Mouse (Mus musculus): Measurements from ENCODE around the gene Taar4.

Taar4 gene

DNA sequence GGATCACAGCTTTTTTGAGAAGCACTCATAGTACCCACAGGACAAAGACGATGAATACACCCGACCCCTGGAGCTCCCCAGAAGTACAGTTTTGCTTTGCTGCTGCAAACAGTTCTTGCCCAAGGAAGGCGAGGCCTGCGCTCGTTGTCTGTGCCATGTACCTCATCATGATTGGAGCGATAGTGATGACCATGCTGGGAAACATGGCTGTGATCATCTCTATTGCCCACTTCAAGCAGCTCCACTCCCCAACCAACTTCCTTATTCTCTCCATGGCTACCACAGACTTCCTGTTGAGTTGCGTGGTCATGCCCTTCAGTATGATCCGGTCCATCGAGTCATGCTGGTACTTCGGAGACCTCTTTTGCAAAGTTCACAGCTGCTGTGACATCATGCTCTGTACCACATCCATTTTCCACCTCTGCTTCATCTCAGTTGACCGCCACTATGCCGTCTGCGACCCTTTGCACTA lies at the start of gene Taar4:
Gene Taar4, plus strand, starts transcription at position 51 of the 472 bp plus-strand sequence.
- no peak for DNase-seq (ENCODE audit: low read depth, low spot score)

- DNase-seq (ENCODE audit: low read depth, low spot score): no peak
These were observed 40.2 kb upstream of the Taar4 start, which contains the start of gene Taar1 for GRCm38 (mm10) chr10:23920056-23920455. TSS of gene Taar1 (plus strand) at chr10:23920356.

GRCm38 (mm10) chr10:23922468-23922867 lies 37.8 kb upstream of the Taar4 start:
- DNase-seq (ENCODE audit: low read depth, low spot score): peak; percentile 6

GRCm38 (mm10) chr10:23923941-23924340 lies 36.4 kb upstream of the Taar4 start:
- DNase-seq (ENCODE audit: low read depth, low spot score): peak; percentile 10

DNA sequence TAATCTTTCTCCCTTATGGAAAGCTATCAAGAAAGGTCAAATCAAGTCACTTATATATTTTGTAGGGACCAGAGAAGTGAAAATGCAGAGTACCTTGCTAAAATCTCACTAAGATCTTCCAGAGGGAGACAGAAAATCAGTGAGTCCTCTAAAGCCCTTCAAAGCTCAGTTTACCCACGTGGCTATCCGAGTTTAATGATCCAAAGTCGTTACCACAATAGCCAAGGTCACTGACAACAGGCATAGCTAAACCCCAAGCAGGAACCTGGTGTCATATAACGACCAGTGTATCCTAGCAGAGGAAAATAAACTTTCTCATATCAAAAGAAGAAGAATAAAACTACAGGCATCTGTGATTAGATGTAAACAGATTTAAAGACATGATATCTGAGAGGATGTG lies 22.7 kb upstream of the Taar4 start:
- no peak for DNase-seq (ENCODE audit: low read depth, low spot score)

GRCm38 (mm10) chr10:23938312-23938711 lies 22.0 kb upstream of the Taar4 start, which contains the start of gene Taar2:
TSS of gene Taar2 (plus strand) at chr10:23938572.
- DNase-seq (ENCODE audit: low read depth, low spot score): no peak

DNA sequence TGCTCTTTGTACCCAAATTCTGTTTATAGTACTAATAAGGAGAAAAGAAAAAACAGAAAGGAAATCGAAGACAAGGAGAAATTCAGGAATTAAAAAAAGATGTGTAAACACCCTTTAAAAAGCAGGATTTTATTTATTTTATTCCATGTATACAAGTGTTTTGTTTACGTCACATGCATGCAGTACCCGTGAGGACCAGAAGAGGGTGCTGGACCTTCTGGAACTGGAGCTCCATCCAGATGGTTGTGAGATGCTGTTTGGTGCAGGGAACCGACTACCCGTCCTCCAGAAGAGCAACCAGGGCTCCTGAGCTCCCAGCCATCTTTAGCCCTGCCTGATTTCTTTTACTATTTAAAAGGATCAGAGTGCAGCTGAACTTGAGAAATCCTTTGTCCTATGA lies 17.8 kb upstream of the Taar4 start:
- no peak for DNase-seq (ENCODE audit: low read depth, low spot score)

GRCm38 (mm10) chr10:23948026-23948425 lies 12.3 kb upstream of the Taar4 start:
- no peak for DNase-seq (ENCODE audit: low read depth, low spot score)

DNA sequence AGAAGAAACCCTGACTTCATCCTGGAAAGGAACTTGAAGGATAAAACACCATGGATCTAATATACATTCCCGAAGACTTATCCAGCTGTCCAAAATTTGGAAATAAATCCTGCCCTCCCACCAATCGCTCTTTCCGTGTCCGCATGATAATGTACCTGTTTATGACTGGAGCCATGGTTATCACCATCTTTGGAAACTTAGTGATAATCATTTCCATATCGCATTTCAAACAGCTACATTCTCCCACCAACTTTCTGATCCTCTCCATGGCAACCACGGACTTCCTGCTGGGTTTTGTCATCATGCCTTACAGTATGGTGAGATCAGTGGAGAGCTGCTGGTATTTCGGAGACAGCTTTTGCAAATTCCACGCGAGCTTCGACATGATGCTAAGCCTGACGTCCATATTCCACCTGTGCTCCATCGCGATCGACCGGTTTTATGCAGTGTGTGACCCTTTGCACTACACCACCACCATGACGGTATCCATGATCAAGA lies 10.7 kb upstream of the Taar4 start, which contains the start of gene Taar3:
Gene Taar3, plus strand, starts transcription at position 51 of the 498 bp plus-strand sequence.
- DNase-seq (ENCODE audit: low read depth, low spot score): no peak

DNA sequence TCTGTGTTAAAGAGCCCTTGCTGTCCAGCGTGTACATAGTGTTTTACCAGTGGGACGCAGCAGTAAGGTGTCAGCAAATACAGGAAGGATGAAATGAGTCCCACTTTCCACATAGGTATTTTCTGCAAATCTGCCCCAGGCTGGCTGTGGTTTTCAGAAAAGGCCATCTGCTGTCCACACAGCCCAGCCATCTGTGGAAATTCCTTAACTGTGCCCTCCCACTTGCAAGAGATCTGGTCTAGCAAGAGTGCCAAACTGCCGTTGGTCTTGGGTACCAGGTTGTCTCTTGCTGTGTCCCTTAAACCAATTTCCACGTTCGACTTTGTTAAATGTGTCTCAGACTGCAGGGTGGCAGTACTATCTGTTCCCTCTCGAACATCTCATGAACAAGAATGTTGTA lies 8.6 kb upstream of the Taar4 start:
- DNase-seq (ENCODE audit: low read depth, low spot score): no peak

- DNase-seq (ENCODE audit: low read depth, low spot score): no peak
These were observed 1.2 kb upstream of the Taar4 start for GRCm38 (mm10) chr10:23959071-23959470.

DNA sequence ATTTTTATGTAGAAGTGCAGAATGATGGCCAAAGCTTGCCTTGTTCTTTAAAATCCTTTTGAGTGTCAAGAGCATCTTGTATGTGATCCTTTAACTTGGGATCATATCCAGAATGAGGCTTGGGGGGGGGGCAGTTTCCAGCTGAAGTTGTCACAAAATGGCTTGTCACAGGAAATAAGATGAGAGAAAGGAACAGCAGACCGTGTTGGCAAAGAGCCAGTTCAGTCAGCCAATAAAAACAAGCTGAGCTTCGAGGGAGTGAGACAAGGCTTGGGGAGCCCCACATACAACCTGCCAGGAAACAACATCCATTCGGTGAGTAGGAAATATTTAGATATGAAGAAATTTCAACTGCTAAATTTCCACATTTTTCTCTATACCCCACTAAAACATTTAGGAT lies 3.1 kb downstream of the Taar4 start:
- no peak for DNase-seq (ENCODE audit: low read depth, low spot score)

DNA sequence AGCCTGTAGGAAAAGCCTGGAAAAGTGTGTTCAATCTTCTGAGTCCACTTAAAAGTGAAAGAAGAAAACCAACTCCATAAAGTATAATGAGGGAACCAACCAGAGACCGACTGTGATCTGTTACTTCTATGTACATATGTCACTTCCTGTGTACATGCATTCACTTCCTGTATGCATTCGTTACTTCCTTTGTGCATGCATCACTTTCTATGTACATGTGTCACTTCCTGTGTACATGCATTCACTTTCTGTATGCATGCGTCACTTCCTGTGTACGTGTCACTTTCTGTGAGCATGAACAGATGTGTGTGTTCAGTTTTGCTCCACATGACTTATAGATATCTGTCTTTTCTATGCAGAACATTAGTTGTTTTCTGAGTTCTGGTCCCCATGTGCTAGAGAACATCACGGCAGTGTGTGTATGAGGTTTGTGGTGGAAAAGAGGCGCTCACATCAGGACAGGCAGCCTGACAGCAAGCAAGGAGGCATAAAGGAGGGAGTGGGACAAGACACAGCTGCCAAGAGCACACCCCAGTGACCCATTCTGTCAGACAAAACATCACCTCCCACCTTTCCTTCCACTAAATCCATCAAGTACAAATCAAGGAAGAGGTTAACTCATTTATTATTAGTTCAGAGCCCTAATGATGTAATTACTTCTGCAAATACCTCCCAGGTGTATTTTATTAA lies 4.8 kb downstream of the Taar4 start:
- no peak for DNase-seq (ENCODE audit: low read depth, low spot score)

DNA sequence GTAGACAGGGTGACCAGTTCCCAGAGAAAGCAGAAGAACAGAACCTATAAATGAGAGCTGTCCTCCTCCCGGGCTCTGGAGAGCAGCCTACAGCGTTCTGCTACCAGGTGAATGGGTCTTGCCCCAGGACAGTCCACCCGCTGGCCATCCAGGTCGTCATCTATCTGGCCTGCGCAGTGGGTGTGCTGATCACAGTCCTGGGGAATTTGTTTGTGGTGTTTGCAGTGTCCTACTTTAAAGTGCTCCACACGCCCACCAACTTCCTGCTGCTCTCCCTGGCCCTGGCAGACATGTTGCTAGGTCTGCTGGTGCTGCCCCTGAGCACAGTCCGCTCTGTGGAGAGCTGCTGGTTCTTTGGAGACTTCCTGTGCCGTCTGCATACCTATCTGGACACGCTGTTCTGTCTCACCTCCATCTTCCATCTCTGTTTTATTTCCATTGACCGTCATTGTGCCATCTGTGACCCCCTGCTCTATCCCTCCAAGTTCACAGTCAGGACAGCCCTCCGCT lies 10.4 kb downstream of the Taar4 start, which contains the start of gene Taar5:
Gene Taar5, plus strand, starts transcription at position 51 of the 510 bp plus-strand sequence.
- no peak for DNase-seq (ENCODE audit: low read depth, low spot score)

- DNase-seq (ENCODE audit: low read depth, low spot score): no peak
These were observed 11.0 kb downstream of the Taar4 start for GRCm38 (mm10) chr10:23971256-23971655.

DNA sequence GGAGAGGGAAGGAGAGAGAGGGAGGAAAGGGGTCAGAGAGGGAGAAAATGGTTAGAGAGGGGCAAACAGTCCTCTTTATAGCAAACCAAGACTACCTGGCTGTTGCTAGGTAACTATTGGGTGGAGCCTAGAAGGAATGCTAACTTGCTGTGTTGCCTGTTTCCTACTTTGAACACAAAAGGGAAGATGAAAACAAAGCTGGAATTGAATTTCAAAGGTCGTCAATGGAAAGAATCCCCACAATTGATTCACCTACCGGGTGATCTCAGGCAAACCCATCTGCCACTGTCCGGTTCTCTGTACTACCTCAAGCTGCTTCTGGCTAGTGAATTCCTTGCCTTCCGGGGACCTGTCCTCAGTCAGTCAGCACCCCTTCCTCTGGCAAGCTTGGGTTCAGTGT lies 17.7 kb downstream of the Taar4 start:
- no peak for DNase-seq (ENCODE audit: low read depth, low spot score)

GRCm38 (mm10) chr10:23978901-23979705 lies 18.8 kb downstream of the Taar4 start:
- DNase-seq (ENCODE audit: low read depth, low spot score): peak; percentile 34

GRCm38 (mm10) chr10:23985546-23985945 lies 25.3 kb downstream of the Taar4 start, which contains the start of gene Taar6:
TSS of gene Taar6 (minus strand) at chr10:23985646.
- no peak for DNase-seq (ENCODE audit: low read depth, low spot score)

- DNase-seq (ENCODE audit: low read depth, low spot score): no peak
These were observed 26.1 kb downstream of the Taar4 start for GRCm38 (mm10) chr10:23986419-23986818.

GRCm38 (mm10) chr10:23993381-23993780 lies 33.1 kb downstream of the Taar4 start, which contains the start of gene Taar7a:
TSS of gene Taar7a (minus strand) at chr10:23993481.
- DNase-seq (ENCODE audit: low read depth, low spot score): no peak

GRCm38 (mm10) chr10:23999639-24000038 lies 39.3 kb downstream of the Taar4 start, which contains the start of gene Taar7b:
TSS of gene Taar7b (plus strand) at chr10:23999939.
- DNase-seq (ENCODE audit: low read depth, low spot score): no peak

DNA sequence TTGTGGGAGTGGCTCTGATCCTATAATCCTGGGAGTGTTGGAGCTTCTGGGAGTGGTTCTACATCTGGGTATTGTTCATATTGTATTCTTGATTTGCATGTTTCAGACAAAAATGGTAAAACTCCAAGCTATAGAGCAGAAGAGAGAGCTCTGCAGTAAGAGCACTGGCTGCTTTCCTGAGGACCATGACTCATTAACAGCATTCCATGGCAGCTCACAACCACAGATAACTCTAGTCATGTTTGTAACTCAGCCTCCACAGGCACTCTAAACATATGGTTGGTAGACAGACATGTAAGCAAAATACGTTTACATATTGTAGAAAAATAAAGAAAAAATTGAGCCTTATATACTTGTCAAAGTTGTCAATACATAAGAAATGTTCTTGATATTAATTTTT lies 46.1 kb downstream of the Taar4 start:
- DNase-seq (ENCODE audit: low read depth, low spot score): no peak
